Mouse (Mus musculus) lung, postnatal 36 days (tissue): Measurements from ENCODE around the gene Rc3h1.
"Not testable (repeated sequence)": the region's sequence is repeated elsewhere in the genome, so short reads cannot be mapped to it uniquely, and the experiment has no call there.

Experiments used
- DNase-seq: peaks from one replicate; pipeline ENCODE4 v3.0.0; 2022; ENCODE audit warnings: mixed read lengths

The Rc3h1 gene

DNA sequence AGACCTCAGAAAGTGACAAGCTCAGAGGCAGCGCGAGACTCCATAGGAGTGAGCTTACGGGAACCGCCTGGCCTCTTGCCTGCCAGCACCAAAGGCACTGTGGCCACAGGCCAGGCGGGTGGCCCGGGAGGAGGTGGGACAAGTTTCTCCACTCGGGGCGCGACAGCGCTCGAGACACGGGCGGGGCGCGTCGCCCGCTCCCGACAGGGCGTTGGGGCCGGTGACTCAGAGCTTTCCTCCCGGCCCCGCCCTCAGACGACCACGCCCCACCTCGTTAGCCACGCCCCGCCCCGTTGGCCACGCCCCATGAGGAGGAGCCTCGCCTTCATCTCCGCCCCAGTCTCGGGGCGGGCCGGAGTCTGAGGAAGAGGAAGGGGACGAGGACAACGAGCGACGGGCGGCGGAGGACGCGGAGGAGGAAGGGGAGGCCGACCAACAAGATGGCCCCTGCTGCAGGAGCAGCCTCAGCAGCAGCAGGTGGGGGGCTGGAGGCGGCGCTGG lies at the start of gene Rc3h1:
TSS of gene Rc3h1 (plus strand) at position 362 of the 501 bp plus-strand sequence.
- peak; percentile 95 for DNase-seq

DNA sequence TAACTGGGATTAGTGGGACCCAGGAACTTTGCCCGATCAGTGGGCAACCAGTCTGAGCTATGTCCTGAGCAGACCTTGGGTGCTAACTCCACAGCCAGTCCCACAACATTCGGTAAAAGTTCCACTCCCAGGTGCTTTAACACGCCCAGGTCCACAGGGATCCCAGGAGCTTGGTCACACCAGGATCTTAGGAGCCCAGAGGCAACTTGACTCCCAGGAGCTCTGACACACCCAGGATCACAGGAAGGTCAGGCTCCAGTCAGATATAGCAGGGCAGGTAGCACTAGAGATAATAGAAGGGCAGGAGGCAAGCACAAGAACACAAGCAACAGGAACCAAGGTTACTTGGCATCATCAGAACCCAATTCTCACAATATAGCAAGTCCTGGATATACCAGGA lies 48.1 kb upstream of the Rc3h1 start:
- DNase-seq = no peak

DNA sequence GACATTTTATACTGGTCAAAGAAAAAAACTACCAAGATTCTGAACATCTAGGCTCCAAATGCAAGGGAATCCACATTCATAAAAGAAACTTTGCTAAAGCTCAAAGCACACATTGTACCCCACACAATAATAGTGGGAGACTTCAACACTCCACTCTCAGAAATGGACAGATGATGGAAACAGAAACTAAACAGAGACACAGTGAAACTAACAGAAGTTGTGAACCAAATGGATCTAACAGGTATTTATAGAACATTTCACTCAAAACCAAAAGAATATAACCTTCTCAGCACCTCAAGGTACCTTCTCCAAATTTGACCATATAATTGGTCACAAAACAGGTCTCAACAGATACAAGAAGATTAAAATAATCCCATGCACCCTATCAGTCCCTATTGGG lies 46.3 kb upstream of the Rc3h1 start:
- DNase-seq = not testable (repeated sequence)

DNA sequence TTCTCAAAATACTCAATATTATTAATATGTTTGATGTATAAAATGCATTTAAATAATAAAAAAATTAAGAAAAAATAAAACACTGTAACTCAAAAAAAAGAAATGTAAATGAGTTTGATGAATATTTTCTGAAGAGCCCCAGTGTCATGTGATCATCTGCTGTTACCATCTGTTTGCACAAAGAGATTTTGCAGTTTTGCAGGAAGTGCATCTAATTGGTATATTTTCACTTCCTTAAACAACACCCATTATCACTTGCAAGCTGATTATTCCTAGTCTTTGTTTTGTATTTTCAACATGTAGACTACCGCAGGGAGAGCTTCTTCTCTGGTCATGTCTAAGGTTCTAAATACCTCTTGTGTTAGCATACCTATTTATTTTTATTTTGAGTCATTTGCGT lies 45.1 kb upstream of the Rc3h1 start:
- no peak for DNase-seq

DNA sequence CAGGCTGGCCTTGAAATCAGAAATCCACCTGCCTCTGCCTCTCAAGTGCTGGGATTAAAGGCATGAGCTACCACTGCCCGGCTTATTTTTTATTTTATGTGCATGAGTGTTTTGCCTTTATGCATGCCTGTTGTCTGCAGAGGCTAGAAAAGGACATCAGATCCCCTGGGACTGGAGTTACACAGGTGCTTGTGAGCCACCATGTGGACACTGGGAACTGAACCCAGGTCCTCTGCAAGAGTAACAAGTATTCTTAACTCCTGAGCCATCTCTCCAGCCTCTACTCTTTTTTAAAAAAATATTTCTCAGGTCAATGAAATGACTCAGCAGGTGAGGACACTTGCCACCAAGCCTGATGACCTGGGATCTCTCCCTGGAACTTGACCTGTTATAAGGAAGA lies 44.6 kb upstream of the Rc3h1 start:
- no peak for DNase-seq

DNA sequence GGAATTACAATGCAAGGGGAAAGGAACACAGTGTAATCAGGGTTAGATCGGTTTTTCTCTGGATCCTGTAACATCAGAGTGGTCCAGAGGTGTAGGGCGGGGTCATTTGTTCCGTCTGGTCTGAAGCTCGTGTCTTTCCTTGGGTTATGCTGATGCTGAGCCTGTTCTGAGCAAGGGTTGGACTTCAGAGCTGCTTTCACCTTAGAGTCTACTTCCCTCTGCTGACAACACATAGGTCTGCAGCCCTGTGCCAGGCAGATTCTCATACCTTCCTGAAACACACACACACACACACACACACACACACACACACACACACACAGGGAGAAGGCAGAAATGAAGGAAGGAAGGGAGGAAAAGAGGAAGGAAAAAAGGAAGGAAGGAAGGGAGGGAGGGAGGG lies 43.2 kb upstream of the Rc3h1 start:
- DNase-seq = peak; percentile 19

DNA sequence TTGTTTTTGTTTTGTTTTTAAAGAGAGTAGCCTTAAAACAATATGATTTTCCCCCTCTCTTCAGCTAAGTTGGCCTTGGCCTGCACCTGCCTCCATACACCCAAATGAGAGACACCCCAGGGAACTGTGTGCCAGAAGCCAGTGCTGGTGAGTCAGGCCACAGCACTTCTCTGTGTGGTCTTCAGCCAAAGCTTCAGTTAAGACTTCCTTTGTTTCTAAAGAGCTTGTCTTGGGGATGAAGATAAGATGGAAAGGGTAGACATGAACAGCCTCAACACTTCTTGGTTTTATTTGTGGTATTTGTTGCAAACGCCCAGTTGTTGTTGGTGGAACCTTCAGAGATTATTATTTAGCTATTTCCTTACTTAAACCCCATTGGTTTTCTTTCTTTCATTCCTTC lies 31.5 kb upstream of the Rc3h1 start:
- DNase-seq = no peak

DNA sequence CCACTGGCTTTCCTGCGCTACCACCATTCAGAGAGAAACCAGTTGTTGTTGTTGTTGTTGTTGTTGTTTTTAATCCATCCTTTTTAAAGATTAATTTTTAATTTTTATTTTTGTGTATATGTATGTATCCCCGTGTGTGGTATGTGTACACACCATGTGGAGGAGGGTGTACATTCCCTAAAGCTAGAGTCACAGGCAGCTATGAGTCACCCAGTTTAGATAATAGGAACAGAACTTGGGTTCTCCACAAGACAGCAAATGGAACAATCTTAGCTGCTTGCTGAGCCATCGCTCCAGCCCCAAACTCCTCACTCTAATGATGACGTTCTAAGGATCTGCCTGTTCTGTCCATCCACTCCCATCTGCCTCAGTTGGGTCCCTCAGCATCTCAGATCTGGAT lies 29.2 kb upstream of the Rc3h1 start:
- no peak for DNase-seq

DNA sequence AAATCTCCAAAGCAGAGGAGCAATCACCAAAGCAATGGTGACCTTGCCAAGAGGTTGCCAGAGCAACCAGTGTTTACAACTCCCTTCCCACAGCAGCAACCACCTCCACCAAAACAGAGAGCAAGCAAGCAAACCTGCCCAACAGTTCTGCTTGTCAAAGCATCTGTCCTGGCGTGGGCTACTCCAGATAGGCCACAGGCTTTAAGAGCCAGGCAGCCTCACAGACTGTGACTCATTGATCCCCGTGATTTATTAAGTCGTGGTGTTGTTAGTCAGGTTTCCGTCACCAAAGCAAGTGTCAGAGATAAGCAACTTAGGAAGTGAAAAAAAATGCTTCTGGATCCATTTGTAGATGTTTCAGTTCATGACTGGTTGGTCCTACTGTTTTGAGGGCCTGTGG lies 27.7 kb upstream of the Rc3h1 start:
- no peak for DNase-seq

DNA sequence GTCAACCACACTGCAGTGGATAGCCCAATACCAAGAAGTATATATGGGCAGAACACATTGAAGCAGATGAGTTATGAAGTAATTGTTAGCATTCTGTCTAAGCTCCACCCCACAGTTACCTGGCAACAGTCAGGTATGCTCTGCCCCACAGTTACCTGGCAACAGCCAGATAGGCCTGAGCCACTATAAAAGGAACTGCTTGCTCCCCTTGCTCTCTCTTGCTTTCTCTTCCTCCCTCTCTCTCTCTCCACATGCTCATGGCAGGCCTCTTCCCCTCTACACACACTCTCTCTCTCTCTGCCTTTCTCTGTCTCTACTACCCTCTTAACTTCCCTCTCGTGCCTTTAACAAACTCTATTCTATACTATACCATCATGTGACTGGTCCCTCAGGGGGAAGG lies 24.8 kb upstream of the Rc3h1 start:
- DNase-seq = not testable (repeated sequence)

DNA sequence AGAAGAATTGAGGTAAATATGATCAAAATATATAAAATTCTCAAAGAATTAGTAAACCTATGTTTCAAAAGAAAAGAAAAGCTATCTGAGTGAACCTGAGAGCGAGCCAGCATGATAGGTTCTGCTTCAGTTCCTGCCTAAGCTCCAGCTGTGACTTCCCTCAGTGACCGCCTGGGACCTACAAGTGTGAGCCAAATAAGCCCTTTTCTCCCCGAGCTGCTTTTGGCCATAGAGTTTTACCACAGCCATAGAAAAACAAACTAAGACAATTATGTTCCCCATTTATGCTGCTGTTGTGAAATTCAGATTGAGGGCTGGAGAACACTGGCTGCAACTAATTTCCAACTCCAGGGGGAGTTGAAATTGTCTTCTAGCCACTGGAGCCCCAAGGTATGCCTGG lies 24.2 kb upstream of the Rc3h1 start:
- DNase-seq = peak; percentile 6

DNA sequence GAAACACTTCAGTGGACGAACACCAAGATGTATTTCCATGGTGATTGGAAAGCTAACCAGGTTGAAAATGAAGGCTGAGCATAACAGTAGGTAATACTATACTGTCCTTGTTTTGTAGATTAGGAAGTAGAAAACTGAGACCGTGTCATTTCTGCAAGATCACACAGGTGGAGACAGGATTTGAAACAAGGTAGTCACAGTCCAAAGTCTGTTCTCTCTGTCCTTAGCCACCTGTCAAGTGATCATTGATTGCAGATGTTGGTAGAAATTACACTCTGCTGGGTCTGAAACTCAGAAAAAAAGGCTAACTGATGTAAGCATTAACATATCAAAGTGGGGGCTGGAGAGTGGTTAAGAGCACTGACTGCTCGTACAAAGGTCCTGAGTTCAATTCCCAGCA lies 21.9 kb upstream of the Rc3h1 start:
- no peak for DNase-seq

DNA sequence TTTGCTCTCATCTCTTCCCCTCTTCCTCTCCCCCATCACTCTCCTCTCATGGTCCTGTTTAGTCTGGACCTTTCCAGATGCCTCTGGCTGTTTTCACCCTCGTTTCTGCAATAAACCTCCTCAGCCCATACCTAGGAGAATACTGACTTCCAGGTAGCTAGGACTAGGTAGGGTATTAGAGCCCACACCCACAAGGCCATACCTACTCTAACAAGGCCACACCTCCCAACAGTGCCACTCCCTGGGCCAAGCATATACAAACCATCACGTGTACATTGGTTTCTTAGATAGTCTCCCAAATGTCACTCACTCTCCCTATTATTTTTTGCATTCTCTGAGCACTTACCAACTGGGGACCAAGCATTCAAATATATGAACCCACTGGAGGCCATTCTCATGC lies 21.2 kb upstream of the Rc3h1 start:
- no peak for DNase-seq

DNA sequence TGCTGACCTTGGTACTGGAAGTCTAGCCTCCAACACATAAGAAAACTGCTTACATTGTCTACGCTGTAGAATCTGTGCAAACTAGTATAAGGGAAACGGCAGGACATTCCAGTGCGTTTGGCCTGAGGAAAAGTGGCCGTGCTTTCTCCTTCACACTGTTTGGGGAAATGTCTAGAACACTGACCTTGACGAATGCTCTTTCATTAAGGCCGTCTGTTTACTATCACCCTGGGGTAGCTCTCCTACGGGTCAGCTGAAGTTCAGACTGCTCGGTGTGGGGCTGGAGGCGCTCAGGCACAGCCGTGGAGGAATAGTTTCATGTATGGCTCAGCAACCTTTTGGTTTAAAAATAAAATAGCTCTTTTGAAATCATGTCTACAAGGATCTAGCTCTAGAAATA lies 6.5 kb upstream of the Rc3h1 start:
- no peak for DNase-seq

DNA sequence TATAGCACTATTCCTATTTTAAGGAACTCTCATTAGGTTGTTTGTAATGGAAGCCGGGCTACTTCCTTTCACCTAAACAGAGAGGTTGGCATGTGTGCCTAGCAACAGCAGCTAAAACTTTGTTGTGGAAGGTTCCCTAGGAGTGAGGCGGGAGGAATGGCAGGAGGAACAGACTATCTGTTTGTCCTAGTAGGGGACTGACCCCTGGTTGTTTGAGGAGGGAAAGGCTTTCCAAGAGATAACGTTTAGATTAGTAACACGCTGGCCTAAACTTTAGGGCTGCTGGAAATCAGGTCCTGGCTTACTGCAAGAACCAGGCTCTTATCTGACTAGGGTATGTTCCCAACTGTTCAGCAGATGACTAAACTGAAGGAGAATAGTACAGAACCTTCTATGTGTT lies 2.2 kb upstream of the Rc3h1 start:
- no peak for DNase-seq

DNA sequence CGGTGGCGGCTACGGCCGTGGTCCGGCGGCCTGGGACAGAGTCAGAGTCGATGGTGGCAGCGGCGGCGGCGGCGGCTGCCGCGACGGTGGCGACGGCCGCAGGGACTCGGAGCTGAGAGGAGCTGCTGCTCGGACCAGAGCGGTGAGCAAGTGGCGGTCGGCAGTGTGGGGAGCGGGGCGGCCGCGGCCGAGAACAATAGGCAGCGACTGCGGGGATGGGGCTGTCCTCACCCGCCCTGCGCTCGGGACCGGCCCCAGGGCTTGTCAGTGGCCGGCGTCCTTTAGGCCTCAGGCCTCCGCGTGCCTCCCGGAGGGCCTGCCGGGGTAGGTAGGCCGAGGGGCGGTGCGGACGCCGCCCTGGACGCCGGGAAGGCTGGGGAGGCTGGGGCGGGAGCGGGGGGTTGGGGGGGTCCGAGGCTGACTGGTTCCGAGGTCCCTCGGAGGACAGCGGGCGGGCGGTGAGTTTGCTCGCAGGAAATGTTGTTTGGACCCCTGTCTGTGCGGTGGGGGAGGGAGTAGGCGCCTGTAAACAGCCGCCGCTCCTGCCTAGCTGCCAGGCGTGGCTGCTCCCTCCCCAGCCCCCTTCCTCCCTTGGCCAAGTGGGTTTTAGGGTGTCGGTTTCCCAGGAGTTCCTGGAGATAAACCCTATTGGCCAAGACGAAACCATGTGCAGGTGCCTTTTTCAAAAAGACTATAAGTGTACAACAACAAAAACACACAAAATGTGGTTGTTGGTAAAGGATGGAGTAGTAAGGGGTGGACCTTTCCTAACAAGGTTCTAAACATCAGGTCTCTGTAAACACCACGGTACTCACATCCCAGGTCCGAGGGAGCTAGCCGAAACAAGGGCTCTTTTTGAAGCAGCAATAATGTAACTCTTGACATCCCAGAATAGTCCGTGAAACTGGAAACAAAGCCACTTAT lies 602 bp downstream of the Rc3h1 start:
- peak; percentile 58 for DNase-seq

DNA sequence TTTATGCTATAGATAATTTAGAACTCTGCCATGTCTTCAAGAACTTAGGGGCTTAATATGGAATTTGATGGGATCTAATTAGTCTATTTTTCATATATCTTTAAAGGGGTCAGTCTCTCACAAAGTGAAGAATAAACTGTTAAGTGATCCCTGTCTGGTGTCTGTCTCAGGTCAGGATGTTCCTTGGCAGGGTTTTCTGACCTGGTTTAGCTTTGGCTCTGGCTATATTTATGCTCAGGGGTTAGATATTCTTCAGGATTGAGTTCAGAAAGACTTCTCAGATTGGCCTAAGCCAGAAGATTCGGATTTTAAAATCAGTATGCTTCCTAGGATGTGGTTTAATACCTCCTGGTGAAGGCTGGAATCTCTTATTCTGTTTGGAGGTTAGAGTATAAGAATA lies 4.0 kb downstream of the Rc3h1 start:
- DNase-seq = no peak

DNA sequence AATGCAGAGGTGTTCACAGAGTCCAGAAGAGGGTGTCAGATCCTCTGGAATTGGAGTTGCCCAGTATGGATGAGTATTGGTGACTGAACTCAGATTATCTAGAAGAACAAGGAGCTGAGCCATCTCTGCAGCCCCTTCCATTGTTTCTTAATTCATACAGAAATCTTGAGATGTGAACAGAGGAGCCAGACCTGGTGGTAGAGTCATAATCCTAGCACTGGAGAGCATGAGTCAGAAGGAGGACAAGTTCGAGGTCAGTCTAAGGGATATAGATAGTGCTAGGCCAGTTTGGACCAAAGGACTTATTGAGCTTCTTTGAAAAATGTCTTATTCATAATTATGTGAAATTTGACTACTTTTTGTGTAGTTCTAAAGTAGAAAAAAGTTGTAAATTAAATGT lies 4.6 kb downstream of the Rc3h1 start:
- DNase-seq = no peak

DNA sequence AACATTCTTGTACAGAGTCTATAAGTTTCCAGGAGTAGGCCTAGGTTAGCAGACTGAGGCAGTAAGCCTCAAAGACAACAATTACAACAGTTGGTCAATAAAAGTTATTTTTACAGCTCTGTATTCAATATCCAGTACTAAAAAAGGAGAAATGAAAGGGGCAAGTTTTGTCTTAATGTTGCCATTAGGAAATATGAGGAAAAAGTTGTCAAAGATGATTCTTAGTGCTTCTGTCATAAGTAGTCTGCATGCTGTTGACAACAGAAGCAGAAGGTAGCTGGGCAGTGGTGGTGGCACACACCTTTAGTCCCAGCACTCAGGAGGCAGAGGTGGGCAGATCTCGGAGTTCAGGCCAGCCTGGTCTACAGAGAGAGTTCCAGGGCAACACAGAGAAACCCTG lies 13.2 kb downstream of the Rc3h1 start:
- no peak for DNase-seq

DNA sequence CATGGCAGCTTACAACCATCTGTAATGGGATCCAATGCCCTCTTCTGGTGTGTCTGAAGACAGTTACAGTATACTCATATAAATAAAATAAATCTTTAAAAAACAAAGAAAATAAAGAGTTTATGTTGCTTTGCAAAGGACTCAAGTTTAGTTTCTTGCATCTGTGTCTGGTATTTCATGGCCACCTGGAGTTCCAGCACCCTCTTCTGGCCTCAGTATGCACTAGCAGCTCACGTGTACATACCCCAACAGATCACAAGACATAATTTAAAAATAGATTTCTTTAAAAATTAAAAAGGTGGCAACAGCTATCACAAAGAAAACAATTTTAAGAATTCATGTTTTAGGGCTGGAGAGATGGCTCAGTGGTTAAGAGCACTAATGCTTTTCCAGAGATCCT lies 15.7 kb downstream of the Rc3h1 start:
- DNase-seq = no peak

DNA sequence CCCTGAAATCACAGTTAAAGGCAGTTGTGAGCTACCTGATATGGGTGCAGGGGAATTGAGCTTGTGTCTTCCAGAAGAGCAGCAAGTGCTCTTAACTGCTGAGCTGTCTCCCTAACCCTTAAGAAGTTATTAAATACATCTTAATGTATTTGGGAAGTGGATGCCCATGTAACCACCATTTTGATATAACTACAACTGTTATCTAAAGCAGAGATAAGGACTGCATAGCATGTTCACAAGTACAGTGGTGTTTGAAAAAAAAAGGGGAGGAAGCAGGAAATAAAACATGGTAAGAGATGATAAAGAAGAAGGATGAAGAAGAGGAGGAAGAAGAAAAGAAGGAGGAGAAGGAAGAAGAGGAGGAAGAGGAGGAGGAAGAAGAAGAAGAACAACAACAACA lies 25.1 kb downstream of the Rc3h1 start:
- no peak for DNase-seq

DNA sequence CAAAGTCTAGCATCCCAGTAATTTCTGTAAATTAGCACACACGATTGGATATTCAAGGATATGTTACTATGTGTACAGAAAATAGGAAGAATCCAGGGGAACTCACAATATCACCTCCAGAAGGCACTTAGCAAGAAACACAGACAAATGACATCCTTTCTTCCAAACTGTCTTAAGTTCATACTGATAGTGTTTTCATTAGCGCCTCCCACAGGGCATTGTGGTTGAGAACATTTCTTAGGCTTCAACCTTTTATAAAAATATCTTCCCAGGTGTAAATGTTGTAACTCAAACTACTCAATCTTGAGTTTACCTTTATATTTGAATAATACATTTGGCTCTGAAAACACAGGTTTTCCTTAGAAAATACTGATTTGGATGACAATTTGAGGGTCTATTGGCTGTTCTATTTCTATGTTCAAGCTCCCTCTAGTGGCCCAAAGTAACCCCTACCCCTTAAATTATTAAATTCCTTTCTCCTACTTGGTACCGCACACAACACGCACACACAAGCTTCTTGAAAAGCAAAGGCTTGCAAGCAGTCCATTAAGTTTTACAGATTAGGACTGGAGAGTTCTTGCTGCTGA lies 27.8 kb downstream of the Rc3h1 start:
- peak; percentile 72 for DNase-seq

DNA sequence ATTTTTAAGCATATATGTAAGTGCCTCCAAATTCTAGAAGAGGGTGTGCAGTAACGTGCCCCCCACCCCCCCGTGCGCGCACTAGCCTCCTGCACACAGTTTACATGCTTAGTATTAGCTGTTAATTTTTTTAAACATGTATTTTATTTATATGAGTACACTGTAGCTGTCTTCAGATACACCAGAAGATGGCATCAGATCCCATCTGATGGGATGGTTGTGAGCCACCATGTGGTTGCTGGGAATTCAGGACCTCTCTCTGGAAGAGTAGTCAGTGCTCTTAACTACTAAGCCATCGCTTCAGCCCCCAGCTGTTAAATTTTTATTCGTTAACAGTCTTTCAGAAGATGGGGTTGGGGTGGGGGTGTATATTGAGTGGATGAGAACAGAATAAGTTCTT lies 29.3 kb downstream of the Rc3h1 start:
- DNase-seq = no peak

DNA sequence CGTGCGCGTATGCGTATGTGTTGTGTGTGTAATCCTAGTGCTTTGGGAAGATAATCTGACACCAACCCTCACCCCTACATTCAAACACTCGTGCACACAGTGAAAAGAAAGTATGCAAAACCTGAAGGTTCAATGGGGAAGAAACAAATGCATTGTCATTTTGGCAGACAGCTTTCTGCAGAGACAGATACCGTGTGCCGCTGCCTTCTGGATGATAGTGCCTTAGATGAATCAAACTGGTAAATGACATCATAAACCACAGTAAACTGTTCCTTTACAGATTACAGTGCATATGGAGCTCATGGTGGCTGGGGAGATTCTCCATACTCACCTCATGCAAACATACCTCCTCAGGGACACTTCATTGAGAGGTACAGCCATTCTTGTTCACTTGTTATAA lies 57.0 kb downstream of the Rc3h1 start:
- no peak for DNase-seq

DNA sequence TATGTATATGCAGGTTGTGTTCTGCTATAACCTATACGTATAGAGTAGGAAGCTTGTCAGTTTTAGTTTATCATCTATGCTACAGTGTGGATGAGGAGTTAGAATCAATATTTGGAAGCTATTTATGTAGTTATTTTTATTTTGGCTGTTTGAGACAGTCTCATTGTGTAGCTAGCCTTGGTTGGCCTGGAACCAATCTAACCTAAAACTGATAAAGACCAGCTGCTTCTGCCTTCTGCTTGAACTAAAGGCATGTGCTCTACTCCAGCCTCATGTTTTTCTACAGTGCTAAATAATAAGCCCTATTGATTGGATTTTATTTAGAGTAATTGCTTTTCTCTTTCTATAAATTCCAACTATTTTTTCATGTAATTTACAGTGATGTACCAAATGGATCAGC lies 61.0 kb downstream of the Rc3h1 start:
- DNase-seq = peak; percentile 39
